Mouse (Mus musculus): ENCODE data around the gene Plac9b. TPM values are rescaled to one million over a fixed set of nuclear protein-coding genes. Genes with fewer than 3 reads are reported as not detected.
"Not testable (repeated sequence)": the region's sequence is repeated elsewhere in the genome, so short reads cannot be mapped to it uniquely, and the experiment has no call there.

Gene Plac9b
- polyA plus RNA-seq, 1 experiment: 12.2 TPM

DNA sequence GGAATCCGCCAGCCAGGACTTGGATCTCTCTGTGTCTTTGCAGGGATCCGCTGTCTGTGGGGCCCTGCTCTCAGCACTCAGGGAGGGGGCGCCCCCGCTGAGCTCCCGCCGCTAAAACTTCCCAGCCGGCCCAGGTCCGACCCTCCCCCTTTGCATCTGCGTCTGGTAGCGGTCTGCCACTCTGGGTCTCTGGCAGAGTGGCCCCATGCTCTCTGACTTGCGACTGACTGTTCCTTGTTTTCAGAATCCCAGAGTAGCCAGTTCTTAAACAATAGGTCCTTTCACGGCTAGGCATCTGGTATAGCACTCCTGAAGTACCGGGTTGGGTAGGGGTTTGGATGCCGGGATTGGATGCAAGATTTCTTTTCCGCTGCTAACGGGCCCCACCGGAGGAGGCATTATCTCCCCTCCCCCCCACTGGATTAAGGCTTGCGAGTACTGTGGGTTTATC lies 63.7 kb downstream of the Plac9b start:
- H3K4me3 ChIP-seq (ENCODE audit: insufficient read depth, low read length); H3K4me1 ChIP-seq (ENCODE audit: control insufficient read depth, insufficient read depth, low read length); H3K27ac ChIP-seq (ENCODE audit: insufficient read depth, low read length): not testable (repeated sequence)

DNA sequence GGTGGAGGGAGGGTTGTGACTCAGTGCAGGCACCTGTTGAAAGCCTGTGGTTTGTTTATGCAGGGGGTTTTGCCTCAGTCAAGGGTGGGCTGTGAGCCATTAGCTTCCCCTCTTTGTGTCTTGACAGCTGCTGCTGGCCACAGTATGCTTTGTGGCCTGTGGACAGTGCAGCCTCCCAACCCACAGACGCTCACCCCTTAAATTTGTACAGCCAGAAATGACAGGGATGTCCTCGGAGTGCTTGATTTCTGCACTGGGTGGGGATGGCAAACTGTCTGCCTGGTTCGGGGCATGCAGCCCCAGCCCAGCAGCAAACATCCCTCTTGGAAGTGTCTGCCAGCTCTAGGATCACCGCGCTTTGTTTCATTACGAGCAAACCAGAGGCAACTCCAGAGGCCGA lies 64.1 kb downstream of the Plac9b start, which contains the start of gene Duxbl2:
Gene Duxbl2 (plus strand): TSS at position 200 of the 400 bp plus-strand sequence.
- H3K4me1 ChIP-seq (ENCODE audit: control insufficient read depth, insufficient read depth, low read length); H3K4me3 ChIP-seq (ENCODE audit: insufficient read depth, low read length); H3K27ac ChIP-seq (ENCODE audit: insufficient read depth, low read length): not testable (repeated sequence)

Other genes starting within 250 kb of the Plac9b start
- not detected in 2 replicates for gene Cphx1, start 244.2 kb downstream of the Plac9b start, polyA plus RNA-seq (2011; ENCODE audit: insufficient read length, low read depth, missing spikeins)
- gene Duxbl1, start 203.9 kb downstream of the Plac9b start, polyA plus RNA-seq (2011; ENCODE audit: insufficient read length, low read depth, missing spikeins): 0.22 and 1.2 TPM in 2 replicates
- 0.93 and 0.99 TPM in 2 replicates for gene Gm9780, start 139.8 kb downstream of the Plac9b start, polyA plus RNA-seq (2011; ENCODE audit: insufficient read length, low read depth, missing spikeins)
- 9.6 and 18.9 TPM in 2 replicates for gene Tmem254c, start 115.1 kb downstream of the Plac9b start, polyA plus RNA-seq (2011; ENCODE audit: insufficient read length, low read depth, missing spikeins)
- gene Cphx2, start 101.0 kb downstream of the Plac9b start, polyA plus RNA-seq (2011; ENCODE audit: insufficient read length, low read depth, missing spikeins): not detected in 2 replicates
- not detected in 2 replicates for gene Cphx3, start 100.2 kb downstream of the Plac9b start, polyA plus RNA-seq (2011; ENCODE audit: insufficient read length, low read depth, missing spikeins)
- gene Duxbl2, start 64.1 kb downstream of the Plac9b start, polyA plus RNA-seq (2011; ENCODE audit: insufficient read length, low read depth, missing spikeins): not detected in 2 replicates
- gene Tmem254b, start 24.6 kb upstream of the Plac9b start, polyA plus RNA-seq (2011; ENCODE audit: insufficient read length, low read depth, missing spikeins): 16.4 and 21.7 TPM in 2 replicates
- 0.47 TPM in 1 of 2 replicates, not detected in the other for gene Duxbl3, start 75.5 kb upstream of the Plac9b start, polyA plus RNA-seq (2011; ENCODE audit: insufficient read length, low read depth, missing spikeins)